Mouse (Mus musculus) embryonic facial prominence, embryonic 10.5 days (tissue): ENCODE data around the gene Hsf2. TPM values are rescaled to one million over a fixed set of nuclear protein-coding genes. Genes with fewer than 3 reads are reported as not detected.
"Not testable (repeated sequence)": the region's sequence is repeated elsewhere in the genome, so short reads cannot be mapped to it uniquely, and the experiment has no call there.

ENCODE experiments used
- DNase-seq: peaks from one replicate; pipeline ENCODE4 v3.0.0-alpha.2; 2017; ENCODE audit warnings: low spot score
- H3K27ac ChIP-seq: fragments of 300-500 bp; sonication (generic); replicated peaks from 2 replicates; pipeline ENCODE4 v1.5.1; 2016; ENCODE audit warnings: mild to moderate bottlenecking
- H3K27me3 ChIP-seq: fragments of 300-500 bp; sonication (generic); replicated peaks from 2 replicates; pipeline ENCODE4 v1.6.1; 2016; ENCODE audit warnings: low read depth, mild to moderate bottlenecking; ENCODE audit not compliant: poor library complexity, severe bottlenecking
- H3K36me3 ChIP-seq: fragments of 300-500 bp; sonication (generic); replicated peaks from 2 replicates; pipeline ENCODE4 v1.6.1; 2016; ENCODE audit warnings: mild to moderate bottlenecking, moderate library complexity
- H3K4me1 ChIP-seq: fragments of 300-500 bp; sonication (generic); 2 replicates; pipeline ENCODE4 v1.6.1; 2016
- H3K4me3 ChIP-seq: fragments of 300-500 bp; sonication (generic); 2 replicates; pipeline ENCODE4 v1.5.1; 2016; ENCODE audit warnings: mild to moderate bottlenecking, moderate library complexity
- H3K9me3 ChIP-seq: fragments of 300-500 bp; sonication (generic); 2 replicates; pipeline ENCODE4 v1.6.1; 2016; ENCODE audit warnings: mild to moderate bottlenecking
- WGBS: fragments of 180-500 bp; shearing (Covaris S2); methylation state at CpG from one replicate; pipeline ENCODE4 v1.1.7; 2016; 5-methylcytosine and 5-hydroxymethylcytosine counted together
- polyA plus RNA-seq: library from polyadenylated mRNA; unstranded; fragments of >200 nt; fragmentation: Nextera tagmentation; extraction: Ambion mirVana; gene quantifications from 2 replicates; pipeline ENCODE4 v1.2.1, GENCODE M21; 2016

The Hsf2 gene
- polyA plus RNA-seq = 56.4 and 58.5 TPM in 2 replicates

- Histone ChIP-seq H3K27ac (peak within 1 kb of the TSS; percentile 98), H3K27me3 (no peaks in the 10 kb centered on the region), H3K4me1 (peaks cover 22% of the 10 kb centered on the region), H3K9me3 (no peaks in the 10 kb centered on the region), H3K36me3 (peaks cover 8% of the 10 kb centered on the region), H3K4me3 (peak within 1 kb of the TSS; percentile 95)
- WGBS = 1% methylated on average over 52 of the region's 52 CpGs
- peak; percentile 98 for DNase-seq
Observed at GRCm38 (mm10) chr10:57485908-57486541, at the start of gene Hsf2. Gene Hsf2 (plus strand): TSS chr10:57486385.

GRCm38 (mm10) chr10:57437898-57438297, 48.3 kb upstream of the Hsf2 start:
- no peak overlapping the region for H3K4me3 ChIP-seq
- no peak for DNase-seq
- H3K4me1 ChIP-seq = no peaks in the 10 kb centered on the region
- H3K27ac ChIP-seq = no peak overlapping the region
- peaks cover 2% of the 10 kb centered on the region for H3K9me3 ChIP-seq
- 83% methylated on average over 2 of the region's 2 CpGs for WGBS
- H3K36me3 ChIP-seq = no peaks in the 10 kb centered on the region
- no peaks in the 10 kb centered on the region for H3K27me3 ChIP-seq

- no peaks in the 10 kb centered on the region for H3K4me1 ChIP-seq
- no peaks in the 10 kb centered on the region for H3K27me3 ChIP-seq
- H3K36me3 ChIP-seq = no peaks in the 10 kb centered on the region
- H3K9me3 ChIP-seq = peaks cover 5% of the 10 kb centered on the region
- no peak overlapping the region for H3K27ac ChIP-seq
- H3K4me3 ChIP-seq = no peak overlapping the region
- DNase-seq = no peak
Observed at GRCm38 (mm10) chr10:57441049-57441448, 45.1 kb upstream of the Hsf2 start.

- H3K27ac ChIP-seq = no peak overlapping the region
- DNase-seq = no peak
- no peaks in the 10 kb centered on the region for H3K27me3 ChIP-seq
- no peak overlapping the region for H3K4me3 ChIP-seq
- H3K36me3 ChIP-seq = no peaks in the 10 kb centered on the region
- peaks cover 5% of the 10 kb centered on the region; the same call in 1 of the 2 replicates for H3K9me3 ChIP-seq
- no peaks in the 10 kb centered on the region for H3K4me1 ChIP-seq
- 71% methylated on average over 8 of the region's 8 CpGs for WGBS
Observed at GRCm38 (mm10) chr10:57444392-57444791, 41.8 kb upstream of the Hsf2 start.

GRCm38 (mm10) chr10:57445655-57446054, 40.5 kb upstream of the Hsf2 start:
- DNase-seq = no peak
- H3K27ac ChIP-seq = no peak overlapping the region
- 87% methylated on average over 1 of the region's 1 CpGs for WGBS
- peaks cover 5% of the 10 kb centered on the region; the same call in 1 of the 2 replicates for H3K9me3 ChIP-seq
- no peaks in the 10 kb centered on the region for H3K36me3 ChIP-seq
- no peak overlapping the region for H3K4me3 ChIP-seq
- no peaks in the 10 kb centered on the region for H3K27me3 ChIP-seq
- H3K4me1 ChIP-seq = no peaks in the 10 kb centered on the region

- H3K9me3 ChIP-seq = 0 out of 2 replicates have a peak, but pooled peaks cover 3% of the 10 kb centered on the region
- H3K4me3 ChIP-seq = peak overlapping the region; percentile 43; the same call in 1 of the 2 replicates
- no peak overlapping the region for H3K27ac ChIP-seq
- no peaks in the 10 kb centered on the region for H3K27me3 ChIP-seq
- H3K36me3 ChIP-seq = no peaks in the 10 kb centered on the region
- no peaks in the 10 kb centered on the region for H3K4me1 ChIP-seq
- no peak for DNase-seq
Observed at GRCm38 (mm10) chr10:57447657-57448050, 38.5 kb upstream of the Hsf2 start.

GRCm38 (mm10) chr10:57448051-57448716, 38.0 kb upstream of the Hsf2 start:
- Histone ChIP-seq H3K36me3 (no peaks in the 10 kb centered on the region), H3K27me3 (no peaks in the 10 kb centered on the region), H3K9me3 (0 out of 2 replicates have a peak, but pooled peaks cover 3% of the 10 kb centered on the region), H3K27ac (no peak overlapping the region), H3K4me1 (no peaks in the 10 kb centered on the region), H3K4me3 (peak overlapping the region; percentile 43)
- 5% methylated on average over 19 of the region's 19 CpGs for WGBS
- DNase-seq = peak; percentile 82

- H3K4me3 ChIP-seq, H3K36me3 ChIP-seq, H3K27ac ChIP-seq, H3K27me3 ChIP-seq, H3K4me1 ChIP-seq, H3K9me3 ChIP-seq: not testable (repeated sequence)
- 31% methylated on average over 10 of the region's 10 CpGs for WGBS
- peak; percentile 49 for DNase-seq
Observed at GRCm38 (mm10) chr10:57463298-57463697, 22.9 kb upstream of the Hsf2 start.

- H3K27ac ChIP-seq = no peak overlapping the region
- no peak for DNase-seq
- no peaks in the 10 kb centered on the region for H3K9me3 ChIP-seq
- H3K4me1 ChIP-seq = no peaks in the 10 kb centered on the region
- H3K36me3 ChIP-seq = no peaks in the 10 kb centered on the region
- no peak overlapping the region for H3K4me3 ChIP-seq
- H3K27me3 ChIP-seq = no peaks in the 10 kb centered on the region
Observed at GRCm38 (mm10) chr10:57465768-57466167, 20.4 kb upstream of the Hsf2 start.

GRCm38 (mm10) chr10:57477121-57477843, 8.9 kb upstream of the Hsf2 start:
- no peak for DNase-seq
- H3K4me3 ChIP-seq = no peak overlapping the region
- no peaks in the 10 kb centered on the region for H3K36me3 ChIP-seq
- H3K27me3 ChIP-seq = no peaks in the 10 kb centered on the region
- WGBS = 79% methylated on average over 9 of the region's 9 CpGs
- no peaks in the 10 kb centered on the region for H3K9me3 ChIP-seq
- H3K27ac ChIP-seq = no peak overlapping the region
- no peaks in the 10 kb centered on the region for H3K4me1 ChIP-seq

- DNase-seq = no peak
- Histone ChIP-seq H3K4me1 (0 out of 2 replicates have a peak, but pooled peaks cover 3% of the 10 kb centered on the region), H3K27me3 (no peaks in the 10 kb centered on the region), H3K27ac (no peak overlapping the region), H3K4me3 (no peak overlapping the region), H3K9me3 (no peaks in the 10 kb centered on the region), H3K36me3 (no peaks in the 10 kb centered on the region)
- 40% methylated on average over 5 of the region's 5 CpGs for WGBS
Observed at GRCm38 (mm10) chr10:57481717-57482116, 4.5 kb upstream of the Hsf2 start.

GRCm38 (mm10) chr10:57484741-57485140, 1.4 kb upstream of the Hsf2 start:
- H3K4me1 ChIP-seq = peaks cover 20% of the 10 kb centered on the region
- H3K27me3 ChIP-seq = no peaks in the 10 kb centered on the region
- H3K9me3 ChIP-seq = no peaks in the 10 kb centered on the region
- no peak for DNase-seq
- WGBS = 89% methylated on average over 3 of the region's 3 CpGs
- H3K27ac ChIP-seq = no peak overlapping the region
- no peaks in the 10 kb centered on the region; the same call in 1 of the 2 replicates for H3K36me3 ChIP-seq
- H3K4me3 ChIP-seq = no peak overlapping the region
